Mouse (Mus musculus): ENCODE data around the gene Spata16. TPM values are rescaled to one million over a fixed set of nuclear protein-coding genes. Genes with fewer than 3 reads are reported as not detected.

Spata16 gene
- total RNA-seq, 2 experiments from 2014 or later: not detected

GRCm38 (mm10) chr3:26968852-26969513 lies 331.6 kb downstream of the Spata16 start:
- DNase-seq (ENCODE audit: extremely low spot score in 1 of 2, low spot score in 1 of 2): no peak

- no peak for DNase-seq (ENCODE audit: extremely low spot score in 1 of 2, low spot score in 1 of 2)
Observed at GRCm38 (mm10) chr3:26970529-26970928, 333.1 kb downstream of the Spata16 start.

GRCm38 (mm10) chr3:26971276-26971675 lies 333.9 kb downstream of the Spata16 start:
- no peak for DNase-seq (ENCODE audit: extremely low spot score in 1 of 2, low spot score in 1 of 2)

GRCm38 (mm10) chr3:26972105-26972504 lies 334.7 kb downstream of the Spata16 start:
- DNase-seq (ENCODE audit: extremely low spot score in 1 of 2, low spot score in 1 of 2): no peak

- DNase-seq (ENCODE audit: extremely low spot score in 1 of 2, low spot score in 1 of 2): no peak
Observed at GRCm38 (mm10) chr3:26979603-26980002, 342.2 kb downstream of the Spata16 start.

GRCm38 (mm10) chr3:26980371-26980770 lies 343.0 kb downstream of the Spata16 start:
- no peak for DNase-seq (ENCODE audit: extremely low spot score in 1 of 2, low spot score in 1 of 2)

- no peak for DNase-seq (ENCODE audit: extremely low spot score in 1 of 2, low spot score in 1 of 2)
Observed at GRCm38 (mm10) chr3:26981979-26982623, 344.7 kb downstream of the Spata16 start.

- DNase-seq (ENCODE audit: extremely low spot score in 1 of 2, low spot score in 1 of 2): no peak
Observed at GRCm38 (mm10) chr3:26983749-26984148, 346.3 kb downstream of the Spata16 start.

- DNase-seq (ENCODE audit: extremely low spot score in 1 of 2, low spot score in 1 of 2): no peak
Observed at GRCm38 (mm10) chr3:27006844-27007243, 369.4 kb downstream of the Spata16 start.

- no peak for DNase-seq (ENCODE audit: extremely low spot score in 1 of 2, low spot score in 1 of 2)
Observed at GRCm38 (mm10) chr3:27027957-27028356, 390.5 kb downstream of the Spata16 start.

- DNase-seq (ENCODE audit: extremely low spot score in 1 of 2, low spot score in 1 of 2): no peak
Observed at GRCm38 (mm10) chr3:27028526-27028925, 391.1 kb downstream of the Spata16 start.

GRCm38 (mm10) chr3:27030067-27030857 lies 392.8 kb downstream of the Spata16 start:
- no peak for DNase-seq (ENCODE audit: extremely low spot score in 1 of 2, low spot score in 1 of 2)

Small RNA genes lying within 50 kb of the gene (microRNA-seq; reads per million reads assigned to microRNA genes)
- 0 reads per million in 2 experiments for gene Gm25773
- 0 reads per million in 2 experiments for gene Gm44464

Measured in layer of hippocampus, postnatal 25 days (tissue).